8 mouse cellular contexts compared by ENCODE assay signal in the genomic region with DNA sequence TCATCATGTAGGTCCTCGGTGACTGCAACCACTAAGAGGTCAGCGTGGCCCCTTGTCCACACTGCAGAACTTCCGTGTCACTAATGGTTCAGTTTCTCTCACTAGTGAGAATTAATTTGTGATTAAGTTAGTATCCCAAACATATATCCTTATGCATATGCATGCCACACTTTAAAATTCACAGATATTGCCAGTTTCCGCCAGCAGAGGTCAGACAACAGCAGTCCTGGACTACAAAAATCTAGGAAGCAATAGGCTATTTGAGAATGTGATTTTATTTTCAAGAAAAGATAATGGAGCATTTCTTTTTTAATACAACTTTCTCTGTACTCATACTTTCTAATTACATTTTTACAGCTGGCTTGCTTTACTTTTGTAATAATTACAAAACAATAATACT. TPM values are rescaled to one million over a fixed set of nuclear protein-coding genes. Genes with fewer than 3 reads are reported as not detected.
DNase-seq lines count a peak whose midpoint lies in the region; ATAC-seq and TF ChIP-seq lines count a peak whose summit lies in the region.
"Had no signal": no experiment of that assay in that cellular context is flagged by ENCODE, and none has a peak within 500 bp of the region (broad histone marks: within the 10 kb centered on the region; RNA-seq: fewer than 3 reads in every experiment).

No protein-coding gene starts in this region.

- TF ChIP-seq EP300 in MEL (IDR thresholded peaks at IDR 0.05; ENCODE audit: low read depth in 1 of 2, low read length in 2 of 2), result no peak

- H3K4me2 ChIP-seq in hindbrain, embryonic 14.5 days (replicated peaks), result no peak overlapping the region
- H3K4me2 ChIP-seq in hindbrain, embryonic 13.5 days, result no peak overlapping the region
- H3K4me2 ChIP-seq: limb, embryonic 12.5 days had no signal

- no peak for ATAC-seq in hindbrain, embryonic 14.5 days (ENCODE audit: low FRiP score)
- no peak for ATAC-seq in hindbrain, embryonic 13.5 days (ENCODE audit: low FRiP score)
- no peak for ATAC-seq in megakaryocyte-erythroid progenitor cell, adult 5-6 weeks (replicated peaks; ENCODE audit: low FRiP score, low TSS enrichment, poor library complexity, severe bottlenecking)
- no peak for ATAC-seq in monocyte, adult 5-6 weeks (replicated peaks; ENCODE audit: insufficient number of reproducible peaks, low FRiP score, low TSS enrichment, poor library complexity, severe bottlenecking)

- TF ChIP-seq POLR2A in MEL (IDR thresholded peaks at IDR 0.05; ENCODE audit: control insufficient read depth in 1 of 2, insufficient read depth in 1 of 2, low read depth in 1 of 2, low read length in 2 of 2, poor library complexity in 1 of 2), result no peak
- TF ChIP-seq POLR2A in brain, embryonic 14.5 days (IDR thresholded peaks at IDR 0.05; ENCODE audit: borderline replicate concordance, extremely low read depth, insufficient read depth, insufficient read length, poor library complexity, severe bottlenecking), result no peak

- intact Hi-C loops in left cerebral cortex, postnatal 4 days (cut with DNase I), result no loop called here

- H3K4me1 ChIP-seq in hindbrain, embryonic 14.5 days (replicated peaks; ENCODE audit: control insufficient read depth, insufficient read depth, low read length), result no peaks in the 10 kb centered on the region
- H3K4me1 ChIP-seq in hindbrain, embryonic 13.5 days (replicated peaks), result no peaks in the 10 kb centered on the region
- no peaks in the 10 kb centered on the region for H3K4me1 ChIP-seq in MEL (ENCODE audit: control insufficient read depth in 1 of 2, insufficient read depth in 2 of 2, low read length in 2 of 2)
- H3K4me1 ChIP-seq: limb, embryonic 12.5 days had no signal

- no peak overlapping the region for H3K4me3 ChIP-seq in hindbrain, embryonic 14.5 days (replicated peaks; ENCODE audit: low read length)
- H3K4me3 ChIP-seq in hindbrain, embryonic 13.5 days, result no peak overlapping the region
- H3K4me3 ChIP-seq in MEL (ENCODE audit: control insufficient read depth in 1 of 2, insufficient read depth in 1 of 2, low read depth in 2 of 2, low read length in 2 of 2), result no peak overlapping the region
- H3K4me3 ChIP-seq: limb, embryonic 12.5 days had no signal

- peak in 2 of 3 experiments; percentile 11 to 21; a peak in 2 of 6 replicates for TF ChIP-seq CTCF in MEL (IDR thresholded peaks at IDR 0.05 in 2 of 3, conservative IDR thresholded peaks at IDR 0.05 in 1 of 3; ENCODE audit: control insufficient read depth in 1 of 3, insufficient read depth in 1 of 3, low read depth in 2 of 3, low read length in 3 of 3, poor library complexity in 1 of 3, severe bottlenecking in 1 of 3)
- TF ChIP-seq CTCF in brain, embryonic 14.5 days (IDR thresholded peaks at IDR 0.05; ENCODE audit: borderline replicate concordance, extremely low read depth, insufficient read depth, insufficient read length), result peak; percentile 43; the same call in 1 of the 2 replicates

- TF ChIP-seq RAD21 in MEL (IDR thresholded peaks at IDR 0.05; ENCODE audit: low read depth, low read length), result peak; percentile 20

- H3K27ac ChIP-seq in hindbrain, embryonic 14.5 days, result no peak overlapping the region
- H3K27ac ChIP-seq in hindbrain, embryonic 13.5 days, result no peak overlapping the region
- H3K27ac ChIP-seq in MEL (ENCODE audit: control insufficient read depth, low read depth, low read length), result no peak overlapping the region
- H3K27ac ChIP-seq: limb, embryonic 12.5 days had no signal

- H3K27me3 ChIP-seq in hindbrain, embryonic 14.5 days (ENCODE audit: control insufficient read depth, insufficient read depth, low read length), result no peaks in the 10 kb centered on the region
- no peaks in the 10 kb centered on the region for H3K27me3 ChIP-seq in hindbrain, embryonic 13.5 days
- H3K27me3 ChIP-seq in MEL (ENCODE audit: control insufficient read depth in 1 of 2, insufficient read depth in 2 of 2, low read length in 2 of 2), result no peaks in the 10 kb centered on the region
- H3K27me3 ChIP-seq: limb, embryonic 12.5 days had no signal

- H3K79me2 ChIP-seq in MEL (ENCODE audit: control insufficient read depth, insufficient read depth, low read length, poor library complexity), result no peaks in the 10 kb centered on the region

- peak; percentile 55 for DNase-seq in hindbrain, embryonic 14.5 days (ENCODE audit: low spot score)
- DNase-seq in MEL (ENCODE audit: low read depth, low spot score), result peak; percentile 7
- DNase-seq in brain, embryonic 14.5 days (ENCODE audit: low read depth), result peak; percentile 35
- DNase-seq in left cerebral cortex, postnatal 4 days, result peak; percentile 11

- H3K9me3 ChIP-seq in hindbrain, embryonic 14.5 days (ENCODE audit: control insufficient read depth, low read length), result no peaks in the 10 kb centered on the region
- no peaks in the 10 kb centered on the region for H3K9me3 ChIP-seq in hindbrain, embryonic 13.5 days
- H3K9me3 ChIP-seq in MEL (replicated peaks; ENCODE audit: insufficient read depth, low read length), result no peaks in the 10 kb centered on the region
- H3K9me3 ChIP-seq: limb, embryonic 12.5 days had no signal

- no peaks in the 10 kb centered on the region for H3K36me3 ChIP-seq in hindbrain, embryonic 14.5 days (replicated peaks; ENCODE audit: control insufficient read depth, insufficient read depth)
- H3K36me3 ChIP-seq in hindbrain, embryonic 13.5 days, result no peaks in the 10 kb centered on the region
- no peaks in the 10 kb centered on the region for H3K36me3 ChIP-seq in MEL (ENCODE audit: control insufficient read depth in 1 of 2, insufficient read depth in 2 of 2, low read length in 2 of 2)
- H3K36me3 ChIP-seq: limb, embryonic 12.5 days had no signal

- H3K9ac ChIP-seq in hindbrain, embryonic 14.5 days, result no peak overlapping the region
- no peak overlapping the region for H3K9ac ChIP-seq in hindbrain, embryonic 13.5 days
- no peak overlapping the region for H3K9ac ChIP-seq in MEL (ENCODE audit: control insufficient read depth, low read depth, low read length, poor library complexity, severe bottlenecking)
- H3K9ac ChIP-seq: limb, embryonic 12.5 days had no signal

- WGBS in hindbrain, embryonic 14.5 days, result 62% methylated on average over 4 of the region's 4 CpGs
- WGBS in hindbrain, embryonic 13.5 days, result 68% methylated on average over 4 of the region's 4 CpGs

TF ChIP-seq in MEL, 35 proteins besides CTCF, POLR2A, EP300 and RAD21:
- peak; percentile 31 for TF ChIP-seq SMC3 (IDR thresholded peaks at IDR 0.05; ENCODE audit: low read depth, low read length)
- no peak for TF ChIP-seq MAX (IDR thresholded peaks at IDR 0.05; ENCODE audit: low read length)
- no peak for TF ChIP-seq MAFK (IDR thresholded peaks at IDR 0.05; ENCODE audit: borderline replicate concordance, low read depth, low read length)
- TF ChIP-seq BHLHE40 (IDR thresholded peaks at IDR 0.05; ENCODE audit: borderline replicate concordance, low read depth, low read length), result no peak
- no peak for TF ChIP-seq TAL1 (IDR thresholded peaks at IDR 0.05; ENCODE audit: low read length)

RNA-seq across cellular contexts. Expression of gene Maob, which starts 51.0 kb away (rescaled TPM):
- 4.0 and 5.5 TPM in 2 replicates for polyA plus RNA-seq in hindbrain, embryonic 14.5 days (2014; fragmentation: Nextera tagmentation; extraction: Ambion mirVana)
- 3.0 and 3.1 TPM in 2 replicates for polyA plus RNA-seq in hindbrain, embryonic 13.5 days (2015; fragmentation: Nextera tagmentation; extraction: Ambion mirVana)
- not detected in 2 replicates for total RNA-seq in MEL (2012; rRNA removed)
- not detected for polyA plus RNA-seq in MEL (2012; ENCODE audit: insufficient read depth in 1 of 2, insufficient read length in 2 of 2, low read depth in 1 of 2, low replicate concordance in 2 of 2, missing spikeins in 1 of 2)
- 1.7 and 2.2 TPM in 2 replicates for polyA plus RNA-seq in brain, embryonic 14.5 days (2012; rRNA removed)
- 1 to 10 TPM; 3.9 to 4.0 TPM for total RNA-seq in left cerebral cortex, postnatal 4 days (2021)
- not detected in 2 replicates for total RNA-seq in megakaryocyte-erythroid progenitor cell, adult 5-6 weeks (2014; fragmentation: Nextera tagmentation)
- total RNA-seq in megakaryocyte-erythroid progenitor cell, adult 5-6 weeks (2017), result not detected in 2 replicates
- total RNA-seq in monocyte, adult 5-6 weeks (2017), result 0.38 TPM in 1 of 3 replicates, not detected in the others
